Mouse (Mus musculus): ENCODE results near the gene BC037034. TPM values are rescaled to one million over a fixed set of nuclear protein-coding genes. Genes with fewer than 3 reads are reported as not detected.

The BC037034 gene
- 6.7 and 7.8 TPM in 2 replicates for polyA plus RNA-seq (2014; fragmentation: Nextera tagmentation; extraction: Ambion mirVana)

DNA sequence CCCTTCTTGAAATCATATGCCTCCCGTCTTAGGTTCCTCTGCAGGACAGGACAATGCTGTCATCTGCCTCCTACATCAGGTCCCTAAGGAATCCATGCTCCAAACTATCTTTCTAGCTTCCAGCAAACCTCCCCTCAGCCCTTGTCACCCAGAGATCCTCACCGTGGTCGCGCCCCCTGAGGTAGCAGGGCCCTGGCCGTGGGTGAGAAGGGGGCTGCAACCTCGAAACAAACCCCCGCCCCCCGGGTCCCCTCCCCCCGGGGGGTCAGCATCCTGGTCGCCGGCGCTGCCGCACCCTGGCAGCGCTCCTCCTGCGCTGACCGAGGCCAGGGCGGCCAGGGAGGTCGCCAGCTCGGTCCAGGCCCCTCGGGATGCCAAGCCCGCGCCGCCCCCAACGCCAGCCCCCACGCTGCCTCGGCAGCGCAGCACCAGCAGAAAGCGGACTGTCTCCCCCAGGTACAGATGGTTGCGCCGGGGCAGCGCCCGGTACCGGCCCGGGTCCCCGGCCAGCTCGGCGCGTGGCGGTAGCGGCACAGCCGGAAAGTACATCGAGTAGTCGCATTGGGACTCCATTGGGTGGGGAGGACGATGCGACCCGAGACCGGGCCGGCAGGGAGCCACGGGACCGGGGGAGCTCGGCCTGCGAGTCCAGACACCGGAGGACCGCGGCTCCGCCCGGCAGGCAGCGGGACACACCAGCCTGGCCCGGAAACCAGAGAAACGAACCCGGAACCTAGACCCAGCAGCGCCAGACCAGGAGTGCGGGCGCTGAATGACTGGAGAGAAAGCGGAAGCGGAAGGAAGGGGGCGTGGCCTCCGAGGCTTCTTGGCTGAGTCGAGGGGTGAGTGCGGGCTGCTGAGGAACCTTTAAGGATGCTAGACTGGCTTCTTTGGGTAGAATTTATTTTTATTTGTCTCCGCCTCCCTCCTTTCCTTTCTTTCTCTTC lies at the start of gene BC037034:
Gene BC037034 (minus strand): TSS at position 774 of the 947 bp plus-strand sequence.
- Histone ChIP-seq H3K27ac (ENCODE audit: low read length) (peak within 1 kb of the TSS; percentile 66; the same call in 1 of the 2 replicates), H3K4me1 (ENCODE audit: control insufficient read depth, insufficient read depth, low read length) (peaks cover 18% of the 10 kb centered on the region; the same call in 1 of the 2 replicates), H3K36me3 (ENCODE audit: control insufficient read depth, insufficient read depth, low read length) (peaks cover 31% of the 10 kb centered on the region), H3K4me2 (replicated peaks; ENCODE audit: low read depth, low read length) (peak within 1 kb of the TSS; percentile 95), H3K4me3 (ENCODE audit: low read depth, low read length) (peak within 1 kb of the TSS; percentile 93), H3K9ac (replicated peaks; ENCODE audit: low read depth, low read length) (peak within 1 kb of the TSS; percentile 91), H3K27me3 (ENCODE audit: control insufficient read depth, insufficient read depth, low read length) (no peaks in the 10 kb centered on the region), H3K9me3 (ENCODE audit: control insufficient read depth, low read depth, low read length) (no peaks in the 10 kb centered on the region)
- ATAC-seq (ENCODE audit: insufficient number of reproducible peaks, insufficient read depth, low FRiP score, low read depth): peak; percentile 89
- under 1% methylated on average over 69 of the region's 71 CpGs for WGBS

DNA sequence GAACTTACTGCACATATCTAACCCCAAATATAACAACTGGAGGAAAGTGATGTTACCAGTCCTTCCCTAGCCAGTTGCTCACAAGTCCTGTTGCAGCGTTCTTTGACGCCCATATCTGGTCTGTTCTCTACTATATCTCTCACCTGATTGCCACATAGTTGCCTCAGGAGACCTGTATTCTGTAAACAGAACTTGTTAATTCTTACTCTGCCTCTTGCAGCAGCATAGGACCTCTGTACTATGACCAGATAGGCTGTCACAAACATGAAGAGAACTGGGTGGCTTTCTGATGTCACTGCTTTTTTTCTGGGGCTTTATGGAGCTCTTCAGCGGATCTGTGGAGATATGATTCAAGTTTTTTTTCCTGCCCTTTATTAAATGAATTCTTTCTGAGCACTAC lies 49.0 kb upstream of the BC037034 start:
- no peak overlapping the region for H3K27ac ChIP-seq (ENCODE audit: low read length)
- no peak overlapping the region for H3K4me3 ChIP-seq (ENCODE audit: low read depth, low read length)
- H3K27me3 ChIP-seq (ENCODE audit: control insufficient read depth, insufficient read depth, low read length): no peaks in the 10 kb centered on the region
- no peaks in the 10 kb centered on the region for H3K4me1 ChIP-seq (ENCODE audit: control insufficient read depth, insufficient read depth, low read length)
- no peak overlapping the region for H3K9ac ChIP-seq (replicated peaks; ENCODE audit: low read depth, low read length)
- ATAC-seq (ENCODE audit: insufficient number of reproducible peaks, insufficient read depth, low FRiP score, low read depth): no peak
- H3K9me3 ChIP-seq (ENCODE audit: control insufficient read depth, low read depth, low read length): no peaks in the 10 kb centered on the region
- H3K4me2 ChIP-seq (replicated peaks; ENCODE audit: low read depth, low read length): no peak overlapping the region
- H3K36me3 ChIP-seq (ENCODE audit: control insufficient read depth, insufficient read depth, low read length): no peaks in the 10 kb centered on the region
- 88% methylated on average over 3 of the region's 3 CpGs for WGBS

DNA sequence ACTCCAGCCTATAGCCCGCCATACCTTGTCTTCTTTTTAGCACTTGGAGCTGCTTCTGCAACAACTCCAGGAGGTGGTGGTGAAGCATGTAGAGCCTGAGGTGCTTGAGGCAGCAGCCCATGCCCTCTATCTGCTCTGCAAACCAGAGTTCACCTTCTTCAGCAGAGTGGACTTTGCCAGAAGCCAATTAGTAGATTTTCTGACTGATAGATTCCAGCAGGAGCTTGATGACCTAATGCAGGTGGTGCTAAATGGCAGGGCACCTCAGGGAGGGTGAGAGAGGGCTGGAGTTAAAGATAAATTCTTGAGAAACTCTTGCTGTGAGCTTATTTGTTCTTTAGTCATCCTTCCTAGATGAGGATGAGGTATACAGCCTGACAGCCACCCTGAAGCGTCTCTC lies 35.8 kb upstream of the BC037034 start:
- H3K4me2 ChIP-seq (replicated peaks; ENCODE audit: low read depth, low read length): no peak overlapping the region
- no peaks in the 10 kb centered on the region for H3K4me1 ChIP-seq (ENCODE audit: control insufficient read depth, insufficient read depth, low read length)
- no peak overlapping the region for H3K4me3 ChIP-seq (ENCODE audit: low read depth, low read length)
- no peak for ATAC-seq (ENCODE audit: insufficient number of reproducible peaks, insufficient read depth, low FRiP score, low read depth)
- no peak overlapping the region for H3K9ac ChIP-seq (replicated peaks; ENCODE audit: low read depth, low read length)
- no peak overlapping the region for H3K27ac ChIP-seq (ENCODE audit: low read length)
- WGBS: 77% methylated on average over 2 of the region's 2 CpGs
- H3K36me3 ChIP-seq (ENCODE audit: control insufficient read depth, insufficient read depth, low read length): no peaks in the 10 kb centered on the region
- no peaks in the 10 kb centered on the region for H3K9me3 ChIP-seq (ENCODE audit: control insufficient read depth, low read depth, low read length)
- H3K27me3 ChIP-seq (ENCODE audit: control insufficient read depth, insufficient read depth, low read length): no peaks in the 10 kb centered on the region

DNA sequence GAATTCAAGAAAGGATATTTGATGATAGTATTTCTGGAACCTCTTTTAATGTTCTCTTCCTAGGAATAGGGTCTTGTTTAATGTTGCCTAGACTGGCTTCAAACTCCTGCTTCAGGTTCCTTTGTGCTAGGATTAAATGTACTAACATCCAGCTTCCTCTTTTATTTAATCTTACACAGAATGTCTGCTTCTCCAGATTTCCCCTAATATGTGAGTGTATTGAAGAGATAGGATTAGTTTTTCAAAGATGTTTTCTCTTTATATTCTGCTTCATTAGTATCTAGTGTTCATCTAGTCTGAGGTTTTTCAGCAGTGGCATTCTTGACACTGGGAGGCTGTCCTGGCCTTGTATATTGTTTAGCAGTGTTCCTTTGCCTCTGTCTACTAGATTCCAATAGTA lies 30.3 kb upstream of the BC037034 start:
- H3K9ac ChIP-seq (replicated peaks; ENCODE audit: low read depth, low read length): no peak overlapping the region
- no peaks in the 10 kb centered on the region for H3K9me3 ChIP-seq (ENCODE audit: control insufficient read depth, low read depth, low read length)
- no peaks in the 10 kb centered on the region for H3K36me3 ChIP-seq (ENCODE audit: control insufficient read depth, insufficient read depth, low read length)
- no peaks in the 10 kb centered on the region for H3K4me1 ChIP-seq (ENCODE audit: control insufficient read depth, insufficient read depth, low read length)
- H3K27ac ChIP-seq (ENCODE audit: low read length): no peak overlapping the region
- H3K4me3 ChIP-seq (ENCODE audit: low read depth, low read length): no peak overlapping the region
- ATAC-seq (ENCODE audit: insufficient number of reproducible peaks, insufficient read depth, low FRiP score, low read depth): no peak
- H3K4me2 ChIP-seq (replicated peaks; ENCODE audit: low read depth, low read length): no peak overlapping the region
- H3K27me3 ChIP-seq (ENCODE audit: control insufficient read depth, insufficient read depth, low read length): no peaks in the 10 kb centered on the region

DNA sequence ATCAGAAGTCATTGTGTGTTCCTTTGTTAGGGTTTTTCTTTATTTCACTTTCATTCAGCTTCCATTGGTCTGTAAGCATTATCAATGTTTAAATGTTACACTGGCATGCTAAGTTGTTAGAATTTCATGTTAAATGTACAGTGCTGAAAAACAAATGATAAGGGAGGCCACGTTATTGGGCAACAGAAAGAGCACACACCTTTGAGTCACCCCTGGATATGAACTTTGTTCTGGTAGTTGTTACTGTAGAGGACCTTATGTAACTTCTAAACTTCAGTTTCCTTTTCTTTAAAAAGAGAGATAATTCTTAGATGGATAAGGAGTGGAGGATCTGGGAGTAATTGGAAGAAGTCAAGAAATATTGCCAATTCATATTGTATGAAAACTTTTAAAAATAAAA lies 27.8 kb upstream of the BC037034 start:
- Histone ChIP-seq H3K4me1 (ENCODE audit: control insufficient read depth, insufficient read depth, low read length) (no peaks in the 10 kb centered on the region), H3K27ac (ENCODE audit: low read length) (no peak overlapping the region), H3K9me3 (ENCODE audit: control insufficient read depth, low read depth, low read length) (no peaks in the 10 kb centered on the region), H3K27me3 (ENCODE audit: control insufficient read depth, insufficient read depth, low read length) (no peaks in the 10 kb centered on the region), H3K4me2 (replicated peaks; ENCODE audit: low read depth, low read length) (no peak overlapping the region), H3K9ac (replicated peaks; ENCODE audit: low read depth, low read length) (no peak overlapping the region), H3K4me3 (ENCODE audit: low read depth, low read length) (no peak overlapping the region), H3K36me3 (ENCODE audit: control insufficient read depth, insufficient read depth, low read length) (no peaks in the 10 kb centered on the region)
- WGBS: 76% methylated on average over 1 of the region's 1 CpGs
- ATAC-seq (ENCODE audit: insufficient number of reproducible peaks, insufficient read depth, low FRiP score, low read depth): no peak

DNA sequence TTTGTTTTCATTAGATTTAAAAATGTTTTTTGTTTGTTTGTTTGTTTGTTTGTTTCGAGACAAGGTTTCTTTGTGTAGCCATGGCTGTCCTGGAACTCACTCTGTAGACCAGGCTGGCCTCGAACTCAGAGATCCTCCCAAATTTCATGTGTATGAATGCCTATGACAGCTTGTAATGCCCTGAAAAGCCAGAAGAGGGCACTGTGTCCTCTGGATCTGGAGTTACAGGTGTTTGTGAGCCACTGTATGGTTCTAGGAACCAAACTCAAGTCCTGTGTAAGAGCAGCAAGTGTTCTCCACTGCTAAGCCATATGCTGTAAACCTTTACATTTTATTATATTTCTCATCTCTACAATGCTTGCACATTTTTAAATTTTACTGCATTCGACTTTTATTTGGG lies 24.0 kb upstream of the BC037034 start:
- no peak overlapping the region for H3K4me3 ChIP-seq (ENCODE audit: low read depth, low read length)
- no peaks in the 10 kb centered on the region for H3K4me1 ChIP-seq (ENCODE audit: control insufficient read depth, insufficient read depth, low read length)
- 75% methylated on average over 3 of the region's 3 CpGs for WGBS
- no peak for ATAC-seq (ENCODE audit: insufficient number of reproducible peaks, insufficient read depth, low FRiP score, low read depth)
- no peaks in the 10 kb centered on the region for H3K36me3 ChIP-seq (ENCODE audit: control insufficient read depth, insufficient read depth, low read length)
- no peaks in the 10 kb centered on the region for H3K9me3 ChIP-seq (ENCODE audit: control insufficient read depth, low read depth, low read length)
- no peaks in the 10 kb centered on the region for H3K27me3 ChIP-seq (ENCODE audit: control insufficient read depth, insufficient read depth, low read length)
- H3K4me2 ChIP-seq (replicated peaks; ENCODE audit: low read depth, low read length): no peak overlapping the region
- H3K27ac ChIP-seq (ENCODE audit: low read length): no peak overlapping the region
- no peak overlapping the region for H3K9ac ChIP-seq (replicated peaks; ENCODE audit: low read depth, low read length)

DNA sequence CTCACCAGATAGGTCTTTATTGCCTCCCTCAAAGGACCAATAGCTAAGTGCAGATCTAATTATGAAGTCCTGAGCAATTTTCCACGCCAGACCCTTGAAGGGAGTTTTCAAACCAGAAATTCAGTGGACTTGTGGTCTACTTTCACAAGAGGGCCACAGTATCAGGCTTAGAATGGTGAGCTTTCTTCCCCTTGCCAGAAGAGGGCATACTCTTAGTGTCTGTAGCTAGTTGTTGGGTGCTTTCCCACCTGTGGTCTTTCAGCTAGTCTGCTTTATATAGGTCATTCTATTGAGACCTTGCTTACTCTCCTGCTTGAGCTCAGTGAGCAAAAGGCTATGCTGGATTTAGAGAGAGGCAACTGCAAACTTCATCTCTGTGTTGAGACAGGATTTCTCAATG lies 19.7 kb upstream of the BC037034 start:
- Histone ChIP-seq H3K27me3 (ENCODE audit: control insufficient read depth, insufficient read depth, low read length) (no peaks in the 10 kb centered on the region), H3K4me1 (ENCODE audit: control insufficient read depth, insufficient read depth, low read length) (0 out of 2 replicates have a peak, but pooled peaks cover 6% of the 10 kb centered on the region), H3K27ac (ENCODE audit: low read length) (no peak overlapping the region), H3K4me2 (replicated peaks; ENCODE audit: low read depth, low read length) (no peak overlapping the region), H3K9me3 (ENCODE audit: control insufficient read depth, low read depth, low read length) (peaks cover 5% of the 10 kb centered on the region; the same call in 1 of the 2 replicates), H3K9ac (replicated peaks; ENCODE audit: low read depth, low read length) (no peak overlapping the region), H3K4me3 (ENCODE audit: low read depth, low read length) (no peak overlapping the region), H3K36me3 (ENCODE audit: control insufficient read depth, insufficient read depth, low read length) (no peaks in the 10 kb centered on the region)
- no peak for ATAC-seq (ENCODE audit: insufficient number of reproducible peaks, insufficient read depth, low FRiP score, low read depth)
- WGBS: 49% methylated on average over 1 of the region's 1 CpGs

DNA sequence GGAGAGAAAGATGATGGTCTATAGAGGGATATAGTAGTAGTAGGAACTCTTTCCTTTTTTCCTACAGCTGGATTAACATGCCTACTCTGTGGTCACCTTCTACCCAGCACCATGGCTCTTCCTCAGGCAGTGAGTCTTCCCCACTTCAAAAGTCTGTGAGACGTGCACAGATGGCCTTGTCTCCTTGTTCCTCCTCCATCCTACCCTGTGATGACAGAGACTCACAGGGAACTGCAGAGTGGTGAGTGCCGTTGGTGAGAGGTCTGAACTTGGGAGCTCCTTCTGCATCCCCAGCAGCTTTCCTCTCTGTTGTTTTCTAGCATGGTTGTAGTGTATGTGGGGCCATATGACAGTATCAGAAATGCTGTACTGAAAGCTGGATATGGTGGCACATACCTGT lies 18.0 kb upstream of the BC037034 start:
- no peak for ATAC-seq (ENCODE audit: insufficient number of reproducible peaks, insufficient read depth, low FRiP score, low read depth)
- 81% methylated on average over 2 of the region's 2 CpGs for WGBS
- H3K36me3 ChIP-seq (ENCODE audit: control insufficient read depth, insufficient read depth, low read length): no peaks in the 10 kb centered on the region
- no peak overlapping the region for H3K27ac ChIP-seq (ENCODE audit: low read length)
- peaks cover 5% of the 10 kb centered on the region; the same call in 1 of the 2 replicates for H3K9me3 ChIP-seq (ENCODE audit: control insufficient read depth, low read depth, low read length)
- 0 out of 2 replicates have a peak, but pooled peaks cover 9% of the 10 kb centered on the region for H3K4me1 ChIP-seq (ENCODE audit: control insufficient read depth, insufficient read depth, low read length)
- no peak overlapping the region for H3K4me3 ChIP-seq (ENCODE audit: low read depth, low read length)
- H3K27me3 ChIP-seq (ENCODE audit: control insufficient read depth, insufficient read depth, low read length): no peaks in the 10 kb centered on the region
- no peak overlapping the region for H3K4me2 ChIP-seq (replicated peaks; ENCODE audit: low read depth, low read length)
- no peak overlapping the region for H3K9ac ChIP-seq (replicated peaks; ENCODE audit: low read depth, low read length)
